Mouse (Mus musculus) cerebellum, adult 18-20 months (tissue): ENCODE data around the gene Snd1.
A peak's percentile ranks its signal among the peaks of the same experiment; 100 is the strongest.

Experiments
- DNase-seq, 2 experiments: peaks; one replicate each; pipeline ENCODE4 v3.0.0; 2021

Gene Snd1

DNA sequence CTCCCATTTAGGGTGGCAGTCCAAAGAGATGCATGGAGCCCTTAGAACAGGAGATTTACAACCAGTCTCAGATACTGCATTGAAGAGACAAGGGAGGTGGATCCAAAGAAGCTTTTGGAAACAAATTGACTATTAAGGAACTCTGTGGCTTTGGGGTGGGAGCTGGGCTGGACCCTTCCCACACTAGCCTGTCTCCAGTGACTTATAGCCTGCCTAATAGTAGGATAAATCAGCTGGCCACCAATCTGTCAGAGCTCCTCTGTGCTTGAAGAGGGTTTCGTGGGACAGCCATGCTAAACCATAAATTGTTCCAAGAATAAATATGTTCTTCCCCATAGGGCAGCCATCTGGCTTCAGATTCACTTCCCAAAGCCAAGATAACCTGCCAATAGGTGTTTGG, 400.4 kb downstream of the Snd1 start:
- DNase-seq = no peak

GRCm38 (mm10) chr6:28876492-28876891, 401.6 kb downstream of the Snd1 start:
- DNase-seq = no peak

GRCm38 (mm10) chr6:28877945-28878666, 403.2 kb downstream of the Snd1 start:
- DNase-seq = no peak

DNA sequence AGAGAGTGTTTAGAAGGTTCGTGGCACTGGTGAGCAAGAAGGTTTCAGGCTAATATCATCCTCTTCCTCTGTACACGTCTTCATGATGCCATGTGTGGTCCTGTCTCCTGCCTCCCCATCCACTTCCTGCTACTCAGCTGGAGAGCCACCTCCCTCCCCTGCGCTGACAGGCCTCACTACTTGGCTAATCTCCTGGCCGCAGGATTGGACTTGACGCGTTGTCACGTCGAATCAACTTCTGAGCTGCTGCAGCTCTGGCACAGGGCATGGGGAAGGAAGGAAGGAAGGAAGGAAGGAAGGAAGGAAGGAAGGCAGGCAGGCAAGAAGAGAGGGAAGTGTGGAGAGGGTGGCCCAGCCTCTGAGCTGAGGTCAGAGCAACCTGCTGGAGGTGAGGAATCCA, 404.4 kb downstream of the Snd1 start:
- DNase-seq = no peak

DNA sequence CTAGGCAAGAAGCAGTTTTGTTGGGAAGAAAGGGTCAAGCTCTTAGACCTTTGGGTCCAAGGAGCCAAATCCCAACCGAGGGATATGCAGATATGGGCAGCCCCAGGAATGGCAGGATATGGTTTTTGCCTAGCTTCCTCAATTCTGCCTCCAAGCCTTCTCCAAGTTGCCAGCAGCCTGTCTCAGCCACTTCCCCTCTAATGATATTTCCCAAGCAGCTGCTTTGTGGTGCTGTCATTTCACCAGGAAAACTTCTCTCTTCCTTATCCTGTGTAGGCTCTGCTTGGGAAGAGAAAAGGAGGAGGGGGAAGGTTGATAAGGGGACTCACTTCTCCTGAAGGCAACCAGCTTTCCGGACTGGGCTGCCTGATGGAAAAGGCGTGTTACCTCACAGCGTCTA, 406.0 kb downstream of the Snd1 start:
- DNase-seq = no peak

DNA sequence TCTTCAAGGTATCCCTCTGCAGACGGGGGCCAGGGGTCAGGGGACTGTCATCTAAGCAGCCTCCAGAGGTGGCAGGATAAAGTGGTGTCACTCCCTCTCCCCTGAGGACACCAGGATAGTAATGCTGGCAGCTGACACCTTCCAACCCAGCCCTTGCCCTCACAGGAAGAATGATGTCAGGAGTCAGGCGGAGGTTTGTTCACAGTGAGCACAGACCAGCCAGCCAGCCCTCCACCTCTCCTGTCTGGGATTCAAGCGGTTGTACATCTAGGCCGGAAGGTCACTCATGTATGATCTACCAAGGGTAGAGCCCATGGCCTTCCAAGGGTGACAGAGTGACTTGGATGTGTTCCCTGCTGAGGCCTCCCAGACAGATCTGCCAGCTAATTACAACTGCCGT, 408.6 kb downstream of the Snd1 start:
- DNase-seq = no peak

- no peak for DNase-seq
Observed at GRCm38 (mm10) chr6:28886724-28887440, 411.9 kb downstream of the Snd1 start.

- no peak for DNase-seq
Observed at GRCm38 (mm10) chr6:28890426-28890825, 415.5 kb downstream of the Snd1 start.

GRCm38 (mm10) chr6:28891480-28891879, 416.5 kb downstream of the Snd1 start:
- no peak for DNase-seq

DNA sequence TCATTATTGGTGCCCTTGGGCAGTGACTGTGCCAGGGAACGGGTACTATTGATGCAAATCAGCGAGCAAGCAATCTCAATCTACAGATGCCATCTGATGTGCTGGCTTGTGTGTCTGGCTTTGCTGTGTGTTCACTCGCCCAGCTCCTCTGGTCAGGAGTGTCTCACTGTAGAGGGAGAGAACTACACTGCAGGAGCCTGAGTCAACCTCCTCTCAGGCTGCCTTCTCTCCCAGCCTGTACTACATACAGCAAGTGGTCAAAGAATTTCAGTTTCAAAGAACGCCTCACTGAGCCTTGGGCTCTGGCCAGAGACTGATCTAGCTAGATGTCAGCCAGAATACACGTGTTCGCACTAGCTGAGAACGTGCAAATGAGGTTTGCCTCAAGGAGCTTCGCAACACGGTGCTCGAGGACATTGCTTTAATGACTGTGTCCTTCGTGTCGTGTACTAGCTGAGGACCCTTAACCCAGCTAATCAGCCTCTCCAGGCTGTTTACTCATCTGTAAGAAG, 420.1 kb downstream of the Snd1 start:
- DNase-seq = no peak

GRCm38 (mm10) chr6:28895726-28896125, 420.8 kb downstream of the Snd1 start:
- no peak for DNase-seq

- no peak for DNase-seq
Observed at GRCm38 (mm10) chr6:28896762-28897320, 421.9 kb downstream of the Snd1 start.

- no peak for DNase-seq
Observed at GRCm38 (mm10) chr6:28897326-28898085, 422.6 kb downstream of the Snd1 start.

GRCm38 (mm10) chr6:28898836-28899235, 423.9 kb downstream of the Snd1 start:
- peak; percentile 66 to 78 for DNase-seq

- no peak for DNase-seq
Observed at GRCm38 (mm10) chr6:28902573-28902972, 427.6 kb downstream of the Snd1 start.

DNA sequence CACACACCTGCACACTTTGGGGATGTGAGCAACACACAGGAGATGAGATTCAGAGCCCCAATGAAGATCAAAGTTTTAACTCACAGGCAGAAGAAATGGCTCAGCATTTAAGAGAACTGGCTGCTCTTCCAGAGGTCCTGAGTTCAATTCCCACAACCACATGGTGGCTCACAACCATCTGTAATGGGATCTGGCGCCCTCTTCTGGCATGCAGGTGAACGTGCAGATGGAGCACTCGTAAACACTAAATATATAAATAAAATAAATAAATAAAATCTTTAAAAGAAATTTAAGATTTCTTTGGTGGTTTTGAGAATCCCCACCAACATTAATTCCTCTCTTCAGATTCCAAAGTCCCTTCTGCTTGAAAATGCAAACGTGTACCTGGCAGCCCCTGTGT, 429.5 kb downstream of the Snd1 start:
- DNase-seq = no peak

DNA sequence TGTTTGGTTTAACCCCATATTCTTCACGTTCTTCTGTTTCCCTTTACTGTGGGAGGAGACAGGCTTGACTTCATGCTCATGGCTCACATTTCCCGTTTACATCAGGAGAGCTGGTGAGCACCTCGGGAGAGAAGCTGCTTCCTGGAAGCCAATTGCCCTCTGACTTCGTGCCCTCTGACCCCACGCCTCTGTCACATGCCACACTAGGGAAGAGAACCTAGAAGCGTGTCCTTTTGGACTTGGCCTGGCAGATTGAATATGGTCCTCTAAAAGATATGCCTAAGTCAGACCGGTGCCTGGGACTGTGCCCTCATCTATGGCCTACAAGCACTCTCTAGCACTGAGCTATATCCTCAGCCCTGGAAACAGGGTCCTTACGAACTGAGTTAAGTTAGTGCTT, 430.4 kb downstream of the Snd1 start:
- DNase-seq = no peak

DNA sequence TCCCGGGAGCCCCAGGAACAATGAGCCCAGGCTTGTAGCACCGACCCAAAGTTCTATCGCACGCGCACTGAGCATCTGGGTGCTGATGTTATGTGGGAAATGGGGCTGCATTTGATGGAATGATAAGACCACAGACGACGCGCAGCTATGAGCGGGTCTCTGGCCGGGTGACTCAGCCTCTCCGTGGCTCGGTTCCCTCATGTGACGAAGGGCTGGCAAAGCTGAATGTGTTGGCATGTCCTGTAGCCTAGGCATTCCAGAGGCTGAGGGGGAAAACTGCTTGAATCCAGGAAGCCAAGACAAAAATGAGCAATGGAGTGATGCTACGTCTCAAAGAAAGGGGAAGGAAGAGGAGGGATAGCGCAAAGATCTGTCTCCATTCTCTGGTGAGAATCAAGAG, 434.9 kb downstream of the Snd1 start:
- no peak for DNase-seq

DNA sequence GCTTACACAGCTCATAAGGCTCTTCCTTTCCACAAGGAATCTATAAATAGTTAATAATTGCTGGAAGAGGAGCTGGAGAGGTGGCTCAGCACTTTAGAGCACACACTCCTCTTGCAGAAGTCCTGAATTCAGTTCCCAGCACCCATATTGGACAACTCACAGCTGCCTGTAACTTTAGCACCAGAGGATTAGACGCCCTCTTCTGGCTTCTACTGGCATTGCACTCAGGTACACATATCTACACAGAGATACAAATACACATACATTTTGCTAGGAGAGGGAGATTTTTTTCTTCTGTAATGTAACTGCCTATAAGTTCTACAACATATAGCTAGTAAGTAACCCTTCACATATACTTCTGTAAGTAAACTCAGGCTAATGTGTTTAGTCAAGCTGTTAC, 440.0 kb downstream of the Snd1 start:
- DNase-seq = no peak

DNA sequence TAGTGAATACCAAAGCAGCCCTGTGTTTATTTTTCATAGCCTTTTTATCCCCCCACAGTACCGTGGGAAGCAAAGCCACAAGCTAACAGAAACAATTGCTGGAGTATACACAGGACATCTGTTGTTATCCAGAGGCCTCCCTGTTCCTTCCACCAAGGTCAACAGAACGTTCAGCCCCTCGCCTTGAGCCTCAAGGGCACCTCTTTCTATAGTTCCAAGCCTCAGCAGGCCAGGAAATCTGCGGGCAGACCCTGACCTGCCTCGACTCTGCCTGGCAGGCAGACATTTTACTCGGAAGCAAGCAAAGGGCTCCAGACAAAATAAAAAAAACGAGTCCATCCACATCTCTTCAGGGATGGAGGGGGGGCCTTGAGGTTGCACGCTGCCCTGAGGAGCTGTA, 441.7 kb downstream of the Snd1 start:
- DNase-seq = no peak

- DNase-seq = no peak
Observed at GRCm38 (mm10) chr6:28919346-28919745, 444.4 kb downstream of the Snd1 start.

DNA sequence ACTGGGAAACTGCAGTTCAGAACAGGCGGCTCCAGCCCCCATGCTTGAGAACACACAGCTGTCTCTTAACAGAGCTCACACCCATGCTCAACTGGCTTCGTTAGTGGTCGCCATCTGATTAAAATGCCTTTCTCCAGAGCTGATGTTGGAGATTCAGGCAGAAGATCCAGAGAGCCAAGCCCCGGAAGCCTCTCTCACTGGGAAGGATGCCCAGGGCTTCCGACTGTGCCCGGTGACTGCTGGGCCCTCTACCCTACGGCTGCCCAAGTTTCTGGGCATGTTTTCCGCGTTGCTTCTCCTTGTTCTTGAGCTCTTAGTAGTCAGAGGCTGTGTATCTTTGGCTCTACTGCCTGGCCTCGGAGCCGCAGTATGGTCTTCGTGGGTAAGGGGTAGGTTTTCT, 447.4 kb downstream of the Snd1 start:
- no peak for DNase-seq

- no peak for DNase-seq
Observed at GRCm38 (mm10) chr6:28923091-28923824, 448.3 kb downstream of the Snd1 start.
